Mouse (Mus musculus) A20 (cell line): ENCODE measurements around the gene Shc1.
A peak's percentile ranks its signal among the peaks of the same experiment; 100 is the strongest.

Source experiments
- DNase-seq: peaks from one replicate; pipeline ENCODE4 v3.0.0-alpha.2; 2011; ENCODE audit warnings: low read depth, low spot score

The Shc1 gene

DNA sequence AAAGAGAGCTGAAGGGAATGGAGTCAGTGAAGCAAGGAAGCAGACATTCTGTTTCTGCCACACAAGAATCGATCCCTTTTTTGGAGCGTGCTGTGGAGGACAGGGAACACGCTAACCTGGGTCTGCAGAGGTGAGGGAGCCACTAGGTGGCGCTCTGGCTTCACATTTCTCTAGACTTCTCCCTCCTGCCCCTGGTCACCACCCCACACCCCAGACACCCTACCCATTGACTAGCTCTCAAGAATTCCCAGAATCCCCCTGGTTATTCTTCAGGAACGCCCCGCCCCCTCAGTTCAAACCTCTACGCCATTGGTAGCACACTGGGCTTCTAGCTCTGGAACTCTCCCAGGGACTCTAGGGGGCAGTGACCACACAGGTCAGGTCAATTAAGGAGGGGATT lies 31.3 kb downstream of the Shc1 start:
- peak; percentile 79 for DNase-seq

DNA sequence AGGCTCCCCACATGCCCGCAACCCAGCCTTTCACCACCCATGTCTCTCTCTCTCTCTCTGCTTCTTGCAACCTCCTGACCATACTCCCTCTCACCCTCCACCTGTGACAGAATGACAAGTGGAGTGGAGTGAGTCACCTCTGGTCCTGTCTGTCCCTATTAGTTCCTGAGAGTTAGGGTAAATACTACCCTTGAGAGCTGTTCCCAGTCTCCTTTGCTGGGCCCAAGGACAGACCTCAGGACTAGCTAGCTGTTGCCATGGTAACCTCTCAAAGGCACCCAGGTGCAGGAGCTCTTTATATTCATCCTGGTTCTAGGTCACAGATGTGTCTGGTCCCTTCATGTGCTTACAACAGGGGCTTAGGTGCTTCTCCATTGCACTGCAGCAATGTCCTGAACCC lies 33.7 kb downstream of the Shc1 start:
- no peak for DNase-seq

DNA sequence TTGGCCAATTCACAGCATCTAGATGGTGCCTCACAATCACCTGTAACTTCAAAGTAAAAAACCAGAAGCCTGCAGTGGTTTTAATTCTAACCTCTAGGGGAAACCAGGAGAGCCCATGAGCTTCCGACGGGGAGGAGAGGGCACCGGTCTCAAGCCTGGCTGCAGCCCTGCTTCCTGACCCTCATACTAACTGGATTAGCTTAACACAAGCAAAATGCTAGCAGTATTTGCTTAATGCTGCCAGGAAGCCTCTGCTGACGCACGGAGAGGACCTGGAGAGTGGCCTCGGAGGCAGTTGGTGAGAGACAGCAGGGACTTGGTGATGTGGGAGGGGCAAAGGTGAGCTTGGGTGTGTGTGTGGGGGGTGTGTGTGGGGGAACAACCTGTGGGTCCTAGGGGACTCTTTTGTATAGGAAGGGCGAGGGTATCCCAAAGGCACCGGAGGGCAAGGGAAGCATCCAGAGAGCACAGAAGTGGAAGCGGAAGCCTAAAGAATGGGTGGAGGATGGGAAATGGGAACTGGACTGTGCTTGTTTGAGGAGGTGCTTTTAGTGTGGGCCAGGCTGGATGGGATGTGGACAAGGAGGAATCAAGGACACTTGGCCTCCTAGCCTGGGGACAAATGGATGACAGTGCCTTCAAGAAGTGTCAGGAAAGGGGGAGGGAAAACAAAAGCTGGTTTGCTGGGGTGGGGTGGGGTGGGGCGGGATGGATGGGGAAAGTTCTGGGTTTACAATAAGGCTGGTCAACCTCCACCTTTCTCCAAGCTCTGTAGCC lies 36.3 kb downstream of the Shc1 start, which contains the start of gene Pmvk:
Pmvk (plus strand) TSS at position 141 of the 777 bp plus-strand sequence.
- no peak for DNase-seq

DNA sequence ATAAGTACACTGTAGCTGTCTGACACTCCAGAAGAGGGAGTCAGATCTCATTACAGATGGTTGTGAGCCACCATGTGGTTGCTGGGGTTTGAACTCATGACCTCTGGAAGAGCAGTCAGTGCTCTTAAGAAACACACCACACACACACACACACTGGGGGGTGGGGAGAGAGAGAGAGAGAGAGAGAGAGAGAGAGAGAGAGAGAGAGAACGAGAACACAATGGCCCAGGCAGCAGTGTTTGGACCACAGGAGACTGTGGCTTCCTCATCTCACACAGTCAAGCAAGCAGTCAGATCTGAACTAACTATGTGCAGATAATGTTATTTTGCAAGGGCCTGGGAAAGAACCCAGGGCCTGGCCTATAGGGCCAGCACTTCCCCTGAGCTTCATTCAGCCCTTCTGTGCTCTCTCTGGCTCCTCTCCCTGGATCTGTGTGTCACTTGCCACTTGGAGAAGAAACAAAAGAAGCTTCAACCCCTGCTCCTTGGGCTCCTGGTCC lies 37.6 kb downstream of the Shc1 start:
- no peak for DNase-seq

DNA sequence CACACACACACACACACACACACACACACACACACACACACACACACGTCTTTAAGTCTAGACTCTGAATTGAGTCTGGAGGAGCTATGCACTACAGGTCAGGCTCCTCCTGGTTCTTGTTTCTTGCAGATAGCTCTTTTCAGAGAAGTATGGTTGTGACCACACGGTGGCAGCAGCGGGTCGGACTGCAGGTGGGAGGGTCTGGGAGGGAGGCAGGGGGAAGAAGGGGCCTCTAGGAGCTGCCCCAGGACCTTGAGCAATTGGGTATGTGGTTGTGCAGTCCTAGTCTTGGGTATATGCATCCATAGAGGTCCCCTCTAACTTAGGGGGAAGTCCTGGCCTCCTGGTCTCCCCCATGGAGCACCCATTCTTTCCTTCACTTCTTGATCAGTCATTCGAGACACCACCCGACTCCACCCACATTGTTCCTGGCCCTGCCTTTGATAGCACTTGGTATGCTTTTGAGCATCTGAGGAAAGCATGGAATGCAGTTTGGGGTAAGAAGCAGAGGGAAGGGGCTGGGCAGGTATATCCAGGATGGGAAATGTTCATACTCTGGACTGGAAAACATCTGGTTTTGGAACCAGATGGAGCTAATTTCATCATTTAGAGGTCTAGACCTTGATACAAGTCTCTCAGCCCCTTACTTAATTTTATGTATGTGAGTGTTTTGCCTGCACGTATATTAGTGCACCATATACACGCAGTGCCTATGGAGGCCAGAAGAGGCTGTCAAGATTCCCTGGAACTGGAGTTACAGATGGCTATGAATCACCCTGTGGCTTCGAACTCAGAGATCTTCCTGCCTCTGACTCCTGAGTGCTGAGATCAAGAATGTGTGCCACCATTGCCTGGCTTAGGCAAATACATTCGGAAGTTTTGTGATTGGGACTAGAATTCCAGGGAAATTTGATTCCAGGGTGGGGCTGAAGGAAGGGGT lies 38.8 kb downstream of the Shc1 start:
- DNase-seq = peak; percentile 91

DNA sequence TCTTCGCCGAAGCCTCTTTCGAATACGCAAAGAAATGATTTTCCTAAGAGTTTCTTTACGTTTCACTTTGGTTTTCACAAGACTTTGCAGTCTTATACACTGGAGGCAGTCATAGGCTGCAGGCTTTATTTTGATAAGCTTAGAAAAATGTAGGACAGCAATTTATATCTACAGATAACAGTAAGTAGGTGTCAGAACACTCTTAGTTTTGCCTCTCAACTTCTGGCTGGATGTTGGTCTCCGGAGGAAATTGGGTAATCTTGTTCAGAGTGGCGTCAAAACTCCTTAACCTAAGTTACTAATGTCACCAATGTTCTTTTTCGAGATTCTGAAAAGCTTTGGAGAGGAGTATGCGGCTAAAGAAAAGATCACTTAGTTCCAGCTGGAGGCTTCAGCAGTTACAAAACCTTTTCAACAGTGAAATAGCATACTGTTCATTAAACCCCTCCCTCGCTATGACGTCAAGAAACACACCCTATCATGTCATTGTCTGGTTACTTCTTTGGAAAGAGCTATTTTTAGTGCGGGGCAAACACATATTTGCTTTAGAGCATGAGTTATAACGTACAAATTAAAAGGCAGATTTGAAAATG lies 40.2 kb downstream of the Shc1 start:
- DNase-seq = no peak

DNA sequence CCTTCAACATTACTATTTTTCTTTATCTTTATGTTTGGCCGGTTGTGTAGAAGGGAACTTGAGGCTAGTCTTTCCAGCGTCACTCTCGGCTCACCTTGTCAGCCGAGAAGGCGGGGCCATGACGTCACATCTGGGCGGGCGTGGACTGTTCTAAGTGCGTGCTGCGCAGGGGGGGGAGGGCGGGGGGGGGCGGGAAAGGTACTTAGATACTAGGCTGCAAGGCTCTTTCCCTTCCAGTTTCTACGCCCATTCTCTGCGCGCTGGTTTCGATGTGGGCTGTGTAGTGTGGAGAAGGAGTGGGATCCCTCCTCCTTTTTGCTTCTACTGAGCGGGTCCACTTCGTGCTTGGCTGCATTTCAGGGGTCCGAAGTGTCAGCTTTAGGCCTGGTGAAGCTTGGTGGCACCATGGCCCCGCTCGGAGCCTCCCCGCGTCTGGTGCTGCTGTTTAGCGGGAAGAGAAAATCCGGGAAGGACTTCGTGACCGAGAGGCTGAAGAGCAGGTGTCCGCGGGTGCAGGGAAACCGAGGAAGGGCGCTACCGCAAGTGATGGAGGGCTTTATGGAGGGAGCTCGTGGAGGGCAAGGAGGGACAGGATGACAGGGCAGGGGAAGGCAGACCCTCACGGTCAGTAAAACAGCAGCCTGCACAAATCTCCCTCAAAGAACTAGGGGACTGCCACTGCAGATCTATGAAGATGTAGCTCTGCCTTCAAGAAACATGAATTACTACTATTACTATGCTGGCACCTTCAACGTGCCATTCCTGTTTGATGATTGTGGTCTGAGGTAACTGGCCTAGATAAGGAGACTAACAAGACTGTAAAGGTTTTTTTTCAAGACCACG lies 40.9 kb downstream of the Shc1 start:
- DNase-seq = peak; percentile 96

DNA sequence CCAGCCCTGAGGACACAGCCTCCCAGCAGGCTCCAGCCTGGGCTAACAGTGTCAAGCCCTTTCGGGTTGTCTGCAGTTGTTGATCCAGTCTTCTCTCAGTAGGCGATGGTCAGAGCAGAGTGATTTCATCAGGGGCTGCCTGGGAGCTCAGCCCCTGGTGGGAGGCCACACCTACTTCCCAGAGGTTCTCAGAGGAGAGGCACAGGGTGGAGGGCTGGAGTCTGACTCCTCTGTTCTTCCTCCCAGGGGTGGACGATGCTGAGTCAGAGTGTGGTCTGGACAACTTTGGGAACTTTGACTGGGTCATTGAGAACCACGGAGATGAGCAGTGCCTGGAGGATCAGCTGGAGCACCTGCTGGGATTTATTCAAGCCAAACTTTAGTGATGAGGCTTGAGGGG lies 50.0 kb downstream of the Shc1 start:
- DNase-seq = no peak

DNA sequence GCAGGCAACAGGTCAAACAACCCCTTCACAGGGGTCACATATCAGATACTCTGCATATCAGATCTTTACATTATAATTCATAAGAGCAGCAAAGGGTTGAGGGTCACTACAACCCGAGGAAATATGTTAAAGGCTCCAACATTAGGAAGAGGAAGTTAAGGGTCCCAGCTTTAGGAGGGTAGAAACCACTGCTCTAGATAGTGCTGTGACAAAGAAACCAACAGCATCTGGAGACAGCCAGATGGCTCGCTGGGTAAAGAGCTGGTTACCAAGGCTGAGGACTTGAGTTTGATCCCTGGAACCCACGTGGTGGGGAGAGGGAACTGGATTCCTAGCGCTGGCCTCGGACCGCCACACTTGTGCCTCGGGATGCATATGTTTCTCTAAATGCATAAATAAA lies 54.0 kb downstream of the Shc1 start:
- no peak for DNase-seq

DNA sequence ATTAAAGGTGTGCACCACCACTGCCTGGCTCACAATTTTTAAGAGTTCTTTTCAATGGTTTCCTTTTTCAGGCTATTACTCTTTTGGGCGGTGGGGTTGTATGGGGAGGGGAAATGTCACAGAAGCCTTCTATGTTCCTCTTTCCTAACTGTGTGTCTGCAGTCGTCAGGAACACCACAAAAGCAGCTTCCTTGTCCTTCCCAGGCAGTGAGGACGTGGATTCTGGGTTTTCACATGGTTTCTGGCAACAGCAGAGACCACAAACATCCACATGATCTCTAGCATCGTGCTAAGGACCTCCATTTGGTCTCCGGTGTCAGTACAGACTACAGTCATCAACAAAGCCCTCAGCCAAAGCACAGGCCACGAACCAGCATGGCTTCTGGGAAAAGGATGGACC lies 55.6 kb downstream of the Shc1 start:
- DNase-seq = no peak

DNA sequence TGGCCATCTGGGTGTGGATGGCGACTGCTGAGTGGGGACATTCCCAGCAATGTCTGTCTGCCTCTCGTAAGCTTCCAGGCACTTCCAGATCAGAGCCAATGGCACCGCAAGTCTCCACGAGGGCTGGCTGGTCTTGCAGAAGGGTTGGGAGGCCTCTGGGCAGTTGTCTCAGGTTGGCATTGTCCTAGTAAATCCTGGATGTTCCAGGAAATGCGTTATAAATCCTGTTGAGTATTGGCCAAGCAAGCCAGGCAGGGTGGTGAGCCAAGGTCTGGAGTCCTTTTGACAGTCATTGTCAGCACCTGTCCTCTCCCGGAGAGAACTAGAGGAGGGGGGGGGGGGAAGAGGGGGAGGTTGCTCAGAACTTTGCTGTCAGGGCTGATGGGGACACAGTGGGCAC lies 60.8 kb downstream of the Shc1 start:
- no peak for DNase-seq
